Mouse (Mus musculus) MEL (cell line): ENCODE data around the gene Rbm18.

Source experiments
- BHLHE40 ChIP-seq: IDR thresholded peaks from 2 replicates; pipeline ENCODE4 v1.6.1; 2012; ENCODE audit warnings: low read depth, mild to moderate bottlenecking, inconsistent platforms, low read length, improper control_type of control experiment, borderline replicate concordance
- CTCF ChIP-seq, 3 experiments: IDR thresholded peaks in 2 of 3; conservative IDR thresholded peaks in 1 of 3; 2 replicates each; pipeline ENCODE4 v1.5.1; 2011 to 2012; ENCODE audit warnings: low read length in 3 of 3, low read depth in 2 of 3, mild to moderate bottlenecking in 2 of 3, improper control_type of control experiment in 1 of 3, inconsistent platforms in 1 of 3, mixed read lengths in 1 of 3, moderate library complexity in 1 of 3; ENCODE audit not compliant: control insufficient read depth in 1 of 3, insufficient read depth in 1 of 3, poor library complexity in 1 of 3, severe bottlenecking in 1 of 3
- E2F4 ChIP-seq: IDR thresholded peaks from 2 replicates; pipeline ENCODE4 v1.6.1; 2011; ENCODE audit warnings: low read depth, low read length, improper control_type of control experiment, borderline replicate concordance
- ELF1 ChIP-seq: IDR thresholded peaks from 2 replicates; pipeline ENCODE4 v1.6.1; 2014; ENCODE audit warnings: low read depth, mild to moderate bottlenecking, inconsistent platforms, low read length, improper control_type of control experiment, moderate library complexity
- EP300 ChIP-seq, 2 experiments: IDR thresholded peaks; 2 replicates each; pipeline ENCODE4 v1.6.1; 2011; ENCODE audit warnings: improper control_type of control experiment in 2 of 2, low read length in 2 of 2, low read depth in 1 of 2, mild to moderate bottlenecking in 1 of 2
- HCFC1 ChIP-seq: IDR thresholded peaks from 2 replicates; pipeline ENCODE4 v1.6.1; 2012; ENCODE audit warnings: low read depth, mild to moderate bottlenecking, inconsistent platforms, low read length, improper control_type of control experiment, moderate library complexity
- KAT2A ChIP-seq: conservative IDR thresholded peaks from 2 replicates; pipeline ENCODE4 v1.6.1; 2012; ENCODE audit warnings: low read depth, low read length, improper control_type of control experiment, inconsistent platforms
- MXI1 ChIP-seq: IDR thresholded peaks from 2 replicates; pipeline ENCODE4 v1.6.1; 2011; ENCODE audit warnings: mild to moderate bottlenecking, low read depth, low read length, improper control_type of control experiment
- NELFE ChIP-seq: IDR thresholded peaks from 2 replicates; pipeline ENCODE4 v1.6.1; 2011; ENCODE audit warnings: low read depth, low read length, improper control_type of control experiment
- POLR2A ChIP-seq, 2 experiments: IDR thresholded peaks; 2 replicates each; pipeline ENCODE4 v1.6.1; 2011 to 2012; ENCODE audit warnings: low read length in 2 of 2, mild to moderate bottlenecking in 2 of 2, control low read depth in 1 of 2, improper control_type of control experiment in 1 of 2, low read depth in 1 of 2, moderate library complexity in 1 of 2; ENCODE audit not compliant: control insufficient read depth in 1 of 2, insufficient read depth in 1 of 2, poor library complexity in 1 of 2
- SIN3A ChIP-seq: IDR thresholded peaks from 2 replicates; pipeline ENCODE4 v1.6.1; 2012; ENCODE audit warnings: low read length, improper control_type of control experiment, inconsistent platforms
- USF1 ChIP-seq: IDR thresholded peaks from 2 replicates; pipeline ENCODE4 v1.6.1; 2014; ENCODE audit warnings: low read depth, mild to moderate bottlenecking, inconsistent platforms, low read length, improper control_type of control experiment, moderate library complexity
- USF2 ChIP-seq, 2 experiments: IDR thresholded peaks; 2 replicates each; pipeline ENCODE4 v1.6.1; 2011 to 2012; ENCODE audit warnings: improper control_type of control experiment in 2 of 2, low read length in 2 of 2, borderline replicate concordance in 1 of 2, inconsistent platforms in 1 of 2, low read depth in 1 of 2, mild to moderate bottlenecking in 1 of 2; ENCODE audit not compliant: insufficient read depth in 1 of 2
- ZNF384 ChIP-seq: IDR thresholded peaks from 2 replicates; pipeline ENCODE4 v1.6.1; 2012; ENCODE audit warnings: low read depth, mild to moderate bottlenecking, inconsistent platforms, low read length, improper control_type of control experiment

- TF ChIP-seq CTCF (IDR thresholded peaks at IDR 0.05 in 2 of 3, conservative IDR thresholded peaks at IDR 0.05 in 1 of 3; ENCODE audit: control insufficient read depth in 1 of 3, insufficient read depth in 1 of 3, low read depth in 2 of 3, low read length in 3 of 3, poor library complexity in 1 of 3, severe bottlenecking in 1 of 3) (no peak), MXI1 (no peak), HCFC1 (no peak), USF1 (no peak), POLR2A (IDR thresholded peaks at IDR 0.05; ENCODE audit: control insufficient read depth in 1 of 2, insufficient read depth in 1 of 2, low read depth in 1 of 2, low read length in 2 of 2, poor library complexity in 1 of 2) (no peak), ZNF384 (no peak), USF2 (IDR thresholded peaks at IDR 0.05; ENCODE audit: borderline replicate concordance in 1 of 2, insufficient read depth in 1 of 2, low read depth in 1 of 2, low read length in 2 of 2) (no peak), SIN3A (no peak), BHLHE40 (no peak), EP300 (IDR thresholded peaks at IDR 0.05; ENCODE audit: low read depth in 1 of 2, low read length in 2 of 2) (no peak), E2F4 (no peak), KAT2A (no peak), ELF1 (no peak), NELFE (no peak)
Observed at GRCm38 (mm10) chr2:36184876-36185275, 48.3 kb upstream of the Rbm18 start.
